Mouse (Mus musculus) T-helper 2 cell (primary cell): ENCODE results near the gene Erbb4.

Experiments
- in situ Hi-C: fragments of 300-600 bp; cut with MboI, MseI; formaldehyde crosslinking; loops from one replicate; pipeline ENCODE4 v1.15.1; 2025; ENCODE audit warnings: high pct_unique_total_duplicates

Gene Erbb4

DNA sequence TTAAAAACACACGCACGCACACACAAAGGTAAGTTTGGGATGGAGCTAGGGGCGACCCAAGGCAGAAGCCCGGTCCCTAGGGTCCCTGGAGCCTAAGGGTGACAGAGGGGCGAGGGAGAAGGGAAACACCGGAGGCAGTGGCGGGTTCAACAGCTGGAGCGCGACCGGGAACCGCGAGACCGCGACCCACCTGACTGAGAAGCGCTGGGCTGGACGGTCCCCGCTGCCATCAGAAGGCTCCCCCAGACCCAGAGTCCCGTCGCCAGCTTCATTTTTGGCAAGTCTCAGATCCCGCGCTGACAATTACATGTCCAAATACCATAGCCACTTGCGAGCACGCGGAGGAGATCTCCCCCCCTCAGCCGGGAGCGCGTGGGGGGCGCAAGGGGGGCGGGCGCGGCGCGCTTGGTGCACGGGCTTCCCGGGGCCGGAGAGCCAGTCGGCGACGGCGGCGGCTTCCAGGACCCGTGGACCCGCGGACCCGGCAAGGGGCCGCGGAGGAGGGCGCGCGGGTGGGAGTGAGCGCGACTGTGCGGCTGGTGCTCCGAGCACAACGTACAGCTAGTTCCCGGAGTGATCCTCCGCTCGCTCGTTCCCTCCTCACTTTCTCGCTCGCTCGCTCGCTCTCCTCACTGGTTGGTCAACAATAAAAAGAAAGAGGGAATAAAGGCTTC is at the start of gene Erbb4:
Gene Erbb4, minus strand, starts transcription at position 575 of the 674 bp plus-strand sequence.
- in situ Hi-C loops, result no loop called here

DNA sequence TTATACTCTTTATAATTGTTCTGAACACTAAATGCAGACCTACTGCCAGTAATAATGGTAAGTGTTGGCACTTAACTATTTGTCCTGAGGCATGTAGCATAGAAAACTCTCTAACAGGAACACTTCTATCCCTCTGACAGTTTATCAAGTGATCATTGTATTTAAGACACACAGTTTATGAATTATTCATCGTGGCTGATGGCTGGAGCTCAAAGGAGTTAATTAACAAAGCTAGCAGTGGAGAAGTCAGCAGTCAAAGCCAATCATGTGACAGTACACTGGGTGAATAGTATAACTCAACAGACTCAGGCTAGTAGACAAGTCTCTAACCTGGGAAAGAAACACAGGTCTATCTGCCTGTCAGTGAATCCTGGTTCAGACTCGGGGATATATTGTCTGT is 49.5 kb upstream of the Erbb4 start:
- in situ Hi-C loops, result no loop called here

DNA sequence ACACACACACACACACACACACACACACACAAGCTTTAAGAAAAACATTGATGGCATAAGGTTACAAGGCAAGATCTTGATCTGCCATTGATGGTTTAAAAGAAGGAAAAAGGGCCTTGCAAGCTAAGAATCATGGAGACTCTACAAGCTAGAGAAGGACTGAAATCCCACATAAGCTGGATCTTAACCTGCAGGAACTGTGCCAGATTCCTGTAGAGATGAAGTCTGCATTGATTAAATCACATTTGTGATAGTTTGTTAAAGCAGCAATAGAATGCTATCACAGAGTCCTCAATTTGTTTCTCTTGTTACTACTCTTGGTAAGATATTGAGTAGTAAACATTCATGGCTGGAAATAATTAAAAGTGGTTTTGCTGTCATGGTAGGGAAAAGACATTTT is 33.5 kb upstream of the Erbb4 start:
- in situ Hi-C loops, result loop anchor here (25.0 kb wide), 1 partner anchor 1979 kb away; no protein-coding TSS in a partner anchor

DNA sequence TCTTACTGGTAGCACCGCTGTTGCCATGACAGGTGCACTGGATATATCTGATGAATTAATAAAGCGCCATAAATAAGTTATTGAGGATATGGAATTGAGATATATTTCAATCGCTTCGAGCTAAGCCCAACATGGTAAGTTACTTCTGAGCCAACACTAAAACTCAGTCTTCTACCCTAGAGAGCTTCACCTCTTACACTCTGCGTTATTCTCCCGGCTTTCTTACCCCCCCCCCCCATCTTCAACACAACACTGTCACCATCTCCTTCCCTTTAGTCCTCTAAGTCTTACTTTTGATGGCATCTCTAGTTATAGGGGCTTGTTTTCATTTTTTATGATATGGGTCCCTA is 31.6 kb upstream of the Erbb4 start:
- in situ Hi-C loops, result loop anchor here (10.0 to 25.0 kb wide), 2 partner anchors 1505 to 1977 kb away; no protein-coding TSS in a partner anchor

DNA sequence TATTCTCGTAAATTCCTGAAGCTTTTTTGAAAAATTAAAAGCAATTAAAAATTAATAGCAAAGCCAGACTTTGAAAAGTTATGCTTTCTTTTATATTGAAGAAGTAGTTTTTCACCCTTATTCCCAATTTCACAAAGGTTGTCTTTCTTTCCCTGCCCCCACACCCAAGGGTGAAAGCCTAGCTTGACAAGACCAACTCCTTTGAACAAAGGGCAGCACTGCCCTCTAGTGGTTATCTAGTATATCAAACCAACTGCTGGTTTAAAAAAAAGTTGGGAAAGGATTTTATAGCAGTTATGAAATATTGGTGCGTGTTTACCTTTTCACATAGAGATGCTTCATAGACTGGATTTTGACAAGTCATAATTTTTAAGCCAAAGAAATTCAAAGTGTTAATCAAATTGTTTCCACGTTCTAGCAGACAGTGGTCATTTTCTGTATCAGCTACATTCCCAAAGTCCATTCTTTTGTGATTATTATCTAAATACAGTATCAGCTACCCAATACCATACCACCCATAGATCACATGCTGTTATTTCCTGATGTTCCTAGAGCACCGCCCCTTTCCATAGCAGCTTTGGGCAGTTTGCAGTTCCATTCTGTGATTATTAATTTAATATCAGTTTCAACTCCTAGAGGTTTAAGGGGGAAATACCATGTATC is 31.1 kb upstream of the Erbb4 start:
- in situ Hi-C loops, result loop anchor here (10.0 to 25.0 kb wide), 2 partner anchors 1504 to 1977 kb away; no protein-coding TSS in a partner anchor

DNA sequence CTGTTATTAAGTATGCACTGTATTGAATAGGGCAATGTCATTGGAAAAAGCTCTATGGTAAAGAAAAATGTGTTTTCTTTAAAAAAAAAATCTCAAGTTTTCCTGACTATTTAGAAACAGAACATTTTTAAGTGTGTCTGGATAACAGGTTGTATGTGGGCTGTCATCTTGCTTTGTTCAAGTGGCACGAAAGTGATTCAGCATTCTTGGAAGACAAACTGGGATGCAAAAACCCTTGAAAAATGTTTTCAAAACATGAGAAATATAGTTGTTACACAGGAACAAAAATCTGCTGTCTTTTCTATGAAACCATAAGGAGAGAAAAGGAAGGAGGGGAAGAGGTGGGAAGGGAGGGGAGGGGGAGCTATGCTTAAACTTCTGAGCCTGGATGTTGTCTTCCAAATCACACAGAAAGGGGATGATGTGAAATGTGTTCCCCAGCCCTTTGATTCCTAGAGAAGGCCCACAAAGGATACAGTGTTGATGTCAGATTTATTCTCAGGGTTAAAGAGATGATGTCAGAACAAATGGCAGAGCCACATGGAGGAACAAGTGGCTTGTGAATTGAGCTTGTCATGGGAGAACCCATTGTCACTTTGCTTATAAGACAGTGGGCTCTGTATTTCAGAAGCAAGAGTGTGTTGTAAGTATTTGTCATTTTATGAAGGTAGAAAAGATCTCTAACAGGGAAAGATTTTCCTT is 16.4 kb upstream of the Erbb4 start:
- in situ Hi-C loops, result no loop called here

DNA sequence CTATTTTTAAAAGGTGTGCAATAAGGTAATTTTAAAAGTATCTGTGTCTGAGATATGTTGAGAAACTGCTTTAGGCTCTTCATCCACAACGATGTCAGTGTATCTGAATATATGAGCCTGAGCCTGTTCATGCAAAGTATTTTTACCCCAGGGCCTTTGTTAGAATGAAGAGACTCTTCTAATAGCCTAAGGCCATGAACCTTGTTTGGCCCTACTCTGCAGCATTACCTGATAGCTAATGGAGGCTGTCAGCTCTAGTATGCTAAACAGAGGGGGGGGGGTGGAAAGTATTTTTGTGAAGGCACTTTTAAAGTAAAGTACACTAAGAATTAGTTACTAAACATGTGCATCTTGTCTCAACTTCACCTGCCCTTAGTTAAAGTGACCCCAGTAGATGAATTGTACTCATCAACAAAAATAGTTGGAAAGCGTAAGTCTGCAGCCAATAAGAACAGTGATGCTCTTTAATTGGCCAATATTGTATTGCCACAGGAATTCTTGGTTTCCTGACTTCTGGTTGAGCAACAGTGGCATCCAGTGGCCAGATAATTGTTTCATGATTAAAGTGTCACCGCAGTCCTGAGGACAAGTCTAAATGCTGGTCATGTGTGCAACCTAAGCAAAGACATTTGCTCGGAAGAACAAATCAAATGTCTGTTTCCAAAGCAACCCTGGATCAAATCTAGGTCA is 10.5 kb upstream of the Erbb4 start:
- in situ Hi-C loops, result no loop called here

DNA sequence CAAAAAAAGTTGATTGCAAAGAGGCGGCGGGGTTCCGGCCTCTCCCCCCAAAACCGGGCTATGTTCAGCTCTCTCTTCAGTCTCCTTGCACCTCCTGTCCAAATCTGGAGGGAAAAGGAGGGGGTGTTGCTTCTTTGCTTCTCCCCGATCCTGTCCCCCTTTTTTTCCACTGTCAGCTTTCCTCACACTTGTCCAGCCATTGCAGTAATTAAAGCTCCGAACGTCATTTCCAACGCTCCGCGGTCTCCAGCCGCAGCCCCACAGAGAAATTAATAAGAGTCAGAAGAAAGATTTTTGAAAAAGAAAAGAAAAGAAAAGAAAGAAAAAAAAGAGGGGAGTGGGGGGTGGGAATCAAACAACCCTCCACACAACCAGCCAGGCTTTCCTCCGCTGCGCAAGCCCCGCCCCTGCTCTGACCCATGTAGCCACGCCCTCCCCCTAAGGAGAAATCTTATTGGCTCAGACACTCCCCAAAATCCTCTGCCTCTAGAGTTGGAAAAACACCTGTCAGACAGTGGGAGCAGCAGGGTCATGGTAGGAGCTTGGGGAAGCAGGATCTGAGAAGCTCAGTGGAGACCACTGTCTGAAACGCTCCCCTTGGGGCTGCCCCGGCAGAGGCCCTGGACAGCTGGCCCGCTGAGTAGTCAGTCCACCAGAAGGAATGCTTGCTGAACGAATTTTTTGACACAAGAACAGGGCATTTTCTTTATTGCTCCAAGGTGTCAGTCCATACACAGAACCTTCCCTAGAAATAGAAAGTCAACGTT is 483 bp upstream of the Erbb4 start:
- in situ Hi-C loops, result no loop called here

DNA sequence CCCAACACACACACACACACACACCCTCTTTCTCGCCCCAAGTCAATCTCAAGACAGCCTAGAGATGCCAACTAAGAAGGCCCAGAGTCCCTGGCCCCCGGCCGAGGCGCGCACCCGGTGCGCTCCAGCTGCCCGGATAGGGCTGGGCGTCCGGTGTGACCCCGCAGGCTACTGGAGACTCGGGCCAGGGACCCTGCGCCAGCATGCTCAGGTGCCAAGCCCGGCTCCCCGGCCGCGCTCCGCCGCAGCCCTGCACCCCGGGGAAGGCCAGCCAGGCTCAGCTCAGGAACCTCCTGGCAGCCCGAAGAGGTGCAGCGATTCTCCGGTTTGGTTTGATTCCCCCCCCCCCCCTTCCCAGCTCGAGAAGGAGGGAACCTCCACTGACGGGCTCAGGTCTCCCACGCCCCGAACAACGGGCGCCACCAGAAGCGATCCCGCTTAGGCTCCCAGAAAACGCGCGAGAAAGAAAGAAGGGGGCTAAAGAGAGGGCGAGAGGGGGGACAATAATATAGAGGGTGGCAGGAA is 860 bp downstream of the Erbb4 start:
- in situ Hi-C loops, result no loop called here

DNA sequence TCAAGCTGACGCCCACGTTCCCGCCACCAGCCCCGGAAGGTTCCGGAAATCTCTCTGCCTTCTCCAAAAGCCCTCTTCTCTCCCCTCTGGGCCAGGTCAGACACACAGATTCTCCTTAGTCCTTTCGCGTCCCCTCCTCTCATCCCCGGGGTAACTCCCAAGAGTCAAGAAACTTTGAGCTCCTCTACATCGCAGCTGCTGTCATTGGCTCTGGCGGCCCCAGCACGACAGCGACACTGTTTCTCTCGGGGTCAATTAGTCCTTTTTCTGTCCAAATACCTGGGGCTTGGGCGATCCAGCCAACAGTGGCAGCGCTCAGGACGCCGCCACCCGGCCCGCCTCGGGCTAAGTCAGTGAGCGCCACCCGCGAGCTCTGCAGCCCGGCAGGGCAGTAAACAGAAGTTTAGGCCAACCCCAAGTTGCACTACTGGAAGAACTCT is 1.5 kb downstream of the Erbb4 start:
- in situ Hi-C loops, result no loop called here

DNA sequence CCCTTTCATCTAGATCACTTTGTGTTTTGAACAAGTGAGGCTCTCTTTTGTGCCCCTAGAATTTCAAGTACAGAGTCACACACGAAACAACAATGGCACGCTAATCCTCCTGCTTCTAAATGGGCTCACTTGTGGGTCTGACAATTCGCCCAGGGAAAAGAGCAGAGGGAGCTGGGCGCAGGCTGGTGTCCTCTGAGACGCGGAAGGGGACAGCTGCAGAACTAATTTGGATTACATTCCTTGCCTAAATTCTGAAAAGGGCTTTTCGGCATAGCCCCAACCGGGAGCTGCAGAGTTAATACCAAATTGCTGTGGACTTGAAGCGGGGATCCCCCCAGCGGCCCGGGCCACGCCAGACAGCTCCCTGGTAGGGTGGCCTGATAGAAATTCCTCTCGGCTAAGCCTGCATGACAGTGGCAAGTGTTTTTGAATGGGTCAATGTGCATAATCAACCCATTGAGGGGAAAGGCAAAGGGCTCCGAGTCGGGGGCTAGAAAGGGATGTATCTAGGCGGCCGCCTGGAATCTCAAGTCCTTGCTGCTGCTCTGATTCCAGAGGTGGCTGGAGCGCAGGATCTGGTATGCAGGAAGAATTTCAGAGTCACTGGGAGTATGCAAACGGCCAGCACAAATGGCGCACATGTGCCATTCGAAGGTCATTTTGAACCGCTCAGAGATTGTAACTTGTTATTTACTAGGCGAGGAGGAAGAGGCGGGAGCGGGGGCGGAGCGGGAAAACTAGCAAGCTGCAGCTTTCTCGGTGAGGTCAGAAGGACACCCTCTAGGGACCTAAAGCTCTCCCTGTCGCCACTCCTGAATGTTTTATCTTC is 2.2 kb downstream of the Erbb4 start:
- in situ Hi-C loops, result no loop called here

DNA sequence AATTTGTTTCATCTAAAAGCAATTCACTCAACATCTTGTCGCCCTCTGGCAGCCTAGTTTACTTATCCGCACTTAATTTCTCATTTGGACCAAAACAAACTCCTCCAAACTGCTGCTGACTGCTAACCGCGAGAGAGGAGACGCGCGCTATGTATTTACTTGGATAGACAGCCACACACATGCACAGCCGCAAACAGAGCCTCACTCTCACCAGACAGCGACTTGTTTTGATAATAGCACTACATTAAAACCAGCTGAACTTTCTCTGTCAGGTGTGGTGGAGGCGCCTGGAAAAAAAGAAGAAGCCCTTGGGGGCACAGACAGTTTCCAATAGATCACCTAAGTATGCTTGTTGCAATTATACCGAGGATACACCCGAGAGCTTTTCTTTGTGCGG is 2.8 kb downstream of the Erbb4 start:
- in situ Hi-C loops, result no loop called here

DNA sequence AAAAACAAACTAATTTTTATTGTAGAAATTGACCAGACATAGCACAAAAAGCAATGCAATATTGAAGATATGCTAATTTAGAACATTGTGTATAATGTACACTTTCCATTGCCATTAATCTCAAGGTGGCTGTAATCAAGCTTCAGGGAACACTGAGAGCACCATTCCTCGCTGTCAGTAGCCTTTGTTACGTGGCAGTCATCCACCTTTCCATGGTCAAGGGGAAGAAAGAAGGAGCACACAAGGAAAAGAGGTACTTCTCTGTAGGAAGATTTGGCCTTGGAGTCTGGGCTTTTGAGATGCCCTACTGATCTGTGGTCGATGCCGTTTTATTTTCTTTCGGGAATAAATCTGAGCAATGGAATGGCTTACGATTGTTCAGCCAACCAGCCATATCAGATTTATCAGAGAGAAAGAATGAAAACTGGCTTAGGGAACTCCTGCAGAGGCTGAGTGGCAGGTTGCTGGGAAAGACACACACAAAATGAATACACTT is 4.6 kb downstream of the Erbb4 start:
- in situ Hi-C loops, result no loop called here

DNA sequence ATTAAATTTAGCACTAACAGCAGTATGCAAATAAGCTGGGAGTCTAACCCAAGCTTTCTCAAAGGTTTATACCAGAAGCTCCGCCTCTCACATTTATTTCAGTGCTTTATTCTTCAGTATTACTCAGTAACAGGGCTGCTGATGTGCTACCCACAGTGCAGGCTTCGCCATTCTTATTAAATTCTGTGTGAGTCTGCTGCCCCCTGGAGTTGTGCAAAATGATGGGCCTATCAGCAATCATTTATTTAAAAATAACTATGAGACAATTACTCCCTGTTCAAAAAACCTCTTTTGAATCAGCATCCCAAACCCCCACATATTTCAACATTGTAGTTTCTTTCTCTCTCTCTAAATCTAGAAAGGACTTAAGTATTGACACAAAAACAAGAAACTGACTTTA is 6.2 kb downstream of the Erbb4 start:
- in situ Hi-C loops, result no loop called here

DNA sequence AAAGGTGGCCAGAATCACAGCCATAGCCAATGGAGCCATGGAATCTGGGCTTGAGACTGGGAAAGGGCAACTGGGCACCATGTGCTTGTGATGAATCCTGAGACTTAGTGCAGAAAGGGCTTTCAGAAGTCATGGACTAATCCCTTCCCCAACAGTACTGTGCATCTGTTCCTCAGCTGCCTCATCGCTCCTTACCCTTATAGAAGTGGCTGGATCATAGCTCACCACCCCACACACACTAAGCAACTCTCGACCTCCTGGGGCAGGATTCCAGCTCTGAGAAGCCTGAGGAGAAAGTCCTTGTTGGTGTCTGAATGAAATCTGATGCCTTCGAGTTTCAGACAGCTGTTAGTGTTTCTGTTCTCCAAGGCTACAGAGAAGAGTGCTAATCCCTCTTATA is 14.8 kb downstream of the Erbb4 start:
- in situ Hi-C loops, result no loop called here

DNA sequence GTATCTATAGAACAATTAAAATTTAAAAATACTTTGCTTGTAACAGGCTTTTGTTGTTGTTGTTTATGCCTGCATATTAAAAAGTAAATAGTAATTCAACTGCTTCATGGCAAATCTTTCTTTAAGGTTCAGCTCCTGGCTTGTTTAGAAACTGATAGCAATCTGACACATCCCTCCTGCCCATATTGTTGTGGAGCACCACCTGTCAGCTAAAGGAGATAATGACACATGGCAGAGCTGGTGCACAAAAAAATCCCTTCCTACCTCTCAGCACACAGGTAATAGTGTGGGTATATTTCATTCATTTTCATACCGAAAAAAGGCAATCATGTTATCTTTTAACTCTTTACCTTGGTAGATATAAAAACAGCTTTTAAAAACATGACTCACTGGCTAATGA is 18.5 kb downstream of the Erbb4 start:
- in situ Hi-C loops, result no loop called here

DNA sequence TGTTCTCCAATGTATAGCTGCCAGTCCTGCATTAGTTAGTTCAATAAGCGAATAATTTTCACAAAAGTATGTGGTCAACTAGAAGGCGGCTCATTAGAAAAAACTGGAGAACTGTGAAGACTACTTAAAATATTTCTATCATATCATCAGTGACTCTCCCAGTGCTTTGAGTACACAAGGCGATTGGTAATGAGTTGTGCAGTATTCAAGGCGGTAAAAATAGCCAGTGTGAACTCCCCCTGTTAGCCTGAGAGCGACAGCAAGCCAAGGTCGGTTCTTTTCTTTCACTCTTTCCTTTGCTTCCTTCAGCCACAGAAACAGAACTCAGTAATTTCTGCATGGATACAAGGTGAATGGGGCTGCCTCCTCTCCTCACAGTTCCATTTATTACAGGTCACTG is 22.1 kb downstream of the Erbb4 start:
- in situ Hi-C loops, result no loop called here

DNA sequence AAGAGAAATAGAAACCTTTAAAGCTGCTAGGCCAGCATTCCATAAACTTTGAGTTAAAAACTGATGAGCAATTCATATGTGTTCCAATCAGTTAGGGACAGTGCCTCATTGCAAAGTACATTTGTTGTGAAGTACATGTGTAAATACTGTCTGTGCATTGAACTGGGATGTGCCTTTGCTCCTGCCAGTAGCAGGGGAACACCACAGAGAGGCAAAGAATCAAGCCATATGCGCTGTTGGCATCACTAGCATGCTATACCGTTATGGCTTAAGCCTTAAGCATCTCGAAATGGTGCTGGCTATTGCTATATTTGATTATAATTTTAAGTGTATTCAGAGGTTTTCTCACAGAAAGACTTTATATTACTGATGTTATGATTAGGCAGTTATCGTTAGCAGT is 58.9 kb downstream of the Erbb4 start:
- in situ Hi-C loops, result no loop called here

DNA sequence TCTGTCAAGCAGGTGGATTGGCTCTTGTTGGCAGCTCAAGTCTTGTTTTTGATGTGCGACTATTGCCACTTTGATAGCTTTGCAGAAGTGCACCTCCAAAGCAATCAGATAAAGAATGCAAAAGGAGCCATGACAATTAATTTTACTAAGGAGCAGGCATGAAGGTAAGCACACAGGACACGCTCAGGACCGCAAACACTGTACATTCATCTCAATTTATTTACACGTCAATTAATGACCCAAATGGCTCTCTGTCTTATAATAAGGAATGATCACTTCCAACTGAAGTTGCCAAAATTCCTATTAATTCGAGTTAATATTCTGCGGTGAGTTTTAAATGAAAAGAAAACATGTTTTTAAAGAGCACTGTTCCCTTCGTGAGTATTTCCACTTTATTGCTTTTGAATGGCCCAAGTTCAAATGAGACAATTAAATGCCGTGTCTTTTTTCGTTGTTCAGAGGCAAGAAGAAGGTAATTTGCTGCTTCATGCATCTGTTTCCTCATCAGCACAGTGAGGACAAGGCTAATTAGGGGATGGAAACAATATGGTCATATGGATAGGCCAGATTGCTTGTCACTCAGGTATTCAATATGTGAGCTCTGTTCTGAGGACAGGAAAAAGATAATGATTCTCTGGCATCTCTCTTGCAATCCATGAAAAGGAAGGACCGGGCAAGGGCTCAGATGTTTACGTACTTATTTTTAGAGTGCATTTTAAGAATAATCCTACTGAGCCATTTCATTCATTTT is 61.5 kb downstream of the Erbb4 start:
- in situ Hi-C loops, result no loop called here
